ENCODE assay signal across 8 mouse cellular contexts in genomic region chr10:81268056-81268455, GRCm38 (mm10). TPM values are rescaled to one million over a fixed set of nuclear protein-coding genes. Genes with fewer than 3 reads are reported as not detected.
A peak's percentile ranks its signal among the peaks of the same experiment; 100 is the strongest.
DNase-seq lines count a peak whose midpoint lies in the region; ATAC-seq lines count a peak whose summit lies in the region.

No protein-coding gene starts in this region.

- H3K4me1 ChIP-seq in hindbrain, embryonic 15.5 days (replicated peaks) = peaks cover 26% of the 10 kb centered on the region

- H3K27me3 ChIP-seq in hindbrain, embryonic 15.5 days = no peaks in the 10 kb centered on the region

- WGBS in hindbrain, embryonic 15.5 days = 3% methylated on average over 23 of the region's 23 CpGs

- no peaks in the 10 kb centered on the region for H3K9me3 ChIP-seq in hindbrain, embryonic 15.5 days

- peak; percentile 89 for DNase-seq in ZHBTc4 (ENCODE audit: low read depth, low spot score)
- peak; percentile 84 to 88 for DNase-seq in cerebellum, postnatal 25 days
- DNase-seq in frontal cortex, postnatal 36 days (ENCODE audit: low spot score in 2 of 2) = peak; percentile 77 to 90
- peak; percentile 80 for DNase-seq in left cerebral cortex, adult 11 months (ENCODE audit: low spot score)
- DNase-seq in lung, postnatal 36 days = peak; percentile 96
- peak; percentile 90 for DNase-seq in retina, embryonic 14.5 days (ENCODE audit: low spot score)
- DNase-seq in thymus, postnatal 36 days = peak; percentile 60 to 74

- H3K36me3 ChIP-seq in hindbrain, embryonic 15.5 days = peaks cover 21% of the 10 kb centered on the region

- peak overlapping the region; percentile 76 for H3K4me2 ChIP-seq in hindbrain, embryonic 15.5 days

- peak; percentile 49; the same call in 1 of the 2 replicates for ATAC-seq in hindbrain, embryonic 15.5 days (ENCODE audit: low FRiP score, low read depth)

- peak overlapping the region; percentile 60 for H3K4me3 ChIP-seq in hindbrain, embryonic 15.5 days

- peak overlapping the region; percentile 72 for H3K9ac ChIP-seq in hindbrain, embryonic 15.5 days

- 0 out of 2 replicates have a peak overlapping the region, but pooled peaks have one; percentile 35 for H3K27ac ChIP-seq in hindbrain, embryonic 15.5 days (replicated peaks)

RNA-seq across cellular contexts. Expression of gene Apba3, which starts 1.3 kb away (rescaled TPM):
- 38.3 and 38.6 TPM in 2 replicates for polyA plus RNA-seq in hindbrain, embryonic 15.5 days (2015; fragmentation: Nextera tagmentation; extraction: Ambion mirVana)

RNA-seq across cellular contexts. Expression of gene Mrpl54, which starts 1.3 kb away (rescaled TPM):
- polyA plus RNA-seq in hindbrain, embryonic 15.5 days (2015; fragmentation: Nextera tagmentation; extraction: Ambion mirVana) = 121 and 144 TPM in 2 replicates

RNA-seq across cellular contexts. Expression of gene Matk, which starts 15.3 kb away (rescaled TPM):
- polyA plus RNA-seq in hindbrain, embryonic 15.5 days (2015; fragmentation: Nextera tagmentation; extraction: Ambion mirVana) = 43.8 and 49.7 TPM in 2 replicates

RNA-seq across cellular contexts. Expression of gene Tjp3, which starts 23.3 kb away (rescaled TPM):
- polyA plus RNA-seq in hindbrain, embryonic 15.5 days (2015; fragmentation: Nextera tagmentation; extraction: Ambion mirVana) = 5.9 and 6.2 TPM in 2 replicates

RNA-seq across cellular contexts. Expression of gene Pip5k1c, which starts 24.7 kb away (rescaled TPM):
- polyA plus RNA-seq in hindbrain, embryonic 15.5 days (2015; fragmentation: Nextera tagmentation; extraction: Ambion mirVana) = 130 and 151 TPM in 2 replicates

Comparison
In these comparisons a context has a peak if more than half of its experiments do, and no peak if none do; other contexts are left out.
1. Peak in every context shown above with its lines: DNase-seq, ATAC-seq, H3K4me3 ChIP-seq and H3K27ac ChIP-seq.